In the genomic region with DNA sequence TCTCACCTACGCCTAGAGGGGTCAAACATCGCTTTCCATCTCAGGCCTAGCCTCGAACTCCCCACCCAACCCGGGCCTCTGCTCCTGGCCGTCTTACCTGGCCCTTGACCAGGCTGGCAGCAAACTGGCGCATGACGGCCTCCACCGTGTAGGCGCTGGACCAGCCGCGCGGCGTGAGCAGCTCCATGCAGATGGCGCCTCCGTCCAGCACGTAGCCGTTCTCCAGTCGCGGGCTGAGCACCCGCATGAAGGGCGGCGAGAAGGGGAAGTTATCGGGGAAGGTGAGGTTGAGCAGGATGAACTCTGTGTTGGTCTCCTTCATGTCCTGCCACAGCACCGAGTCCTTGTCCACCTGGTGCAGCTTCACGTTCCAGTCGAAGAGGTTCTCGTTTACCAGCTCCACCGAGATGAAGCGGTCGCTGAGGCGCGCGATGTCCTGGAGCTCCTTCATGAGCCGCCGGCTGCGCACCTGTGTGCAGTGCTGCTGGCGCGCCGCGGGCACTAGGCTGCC, we compare ENCODE assay signal across 8 mouse cellular contexts. TPM values are rescaled to one million over a fixed set of nuclear protein-coding genes. Genes with fewer than 3 reads are reported as not detected.
A peak's percentile ranks its signal among the peaks of the same experiment; 100 is the strongest.
DNase-seq lines count a peak whose midpoint lies in the region; ATAC-seq and TF ChIP-seq lines count a peak whose summit lies in the region.

No protein-coding gene starts in this region.

- H3K27me3 ChIP-seq in lung, embryonic 14.5 days (ENCODE audit: insufficient read depth, low read length) = peaks cover 58% of the 10 kb centered on the region
- peaks cover 28% of the 10 kb centered on the region for H3K27me3 ChIP-seq in forebrain, embryonic 11.5 days (ENCODE audit: control insufficient read depth, insufficient read depth, low read length)
- peaks cover 54% of the 10 kb centered on the region for H3K27me3 ChIP-seq in limb, embryonic 15.5 days
- H3K27me3 ChIP-seq in neural tube, embryonic 15.5 days (replicated peaks) = no peaks in the 10 kb centered on the region

- TF ChIP-seq CTCF in lung, embryonic 14.5 days (IDR thresholded peaks at IDR 0.05; ENCODE audit: low read depth) = no peak
- no peak for TF ChIP-seq CTCF in brain, embryonic 14.5 days (IDR thresholded peaks at IDR 0.05; ENCODE audit: borderline replicate concordance, extremely low read depth, insufficient read depth, insufficient read length)

- H3K4me2 ChIP-seq in lung, embryonic 14.5 days = peak overlapping the region; percentile 98
- H3K4me2 ChIP-seq in forebrain, embryonic 11.5 days (ENCODE audit: low read depth, low read length, severe bottlenecking) = peak overlapping the region; percentile 98
- peak overlapping the region; percentile 100 for H3K4me2 ChIP-seq in limb, embryonic 15.5 days
- peak overlapping the region; percentile 91 for H3K4me2 ChIP-seq in neural tube, embryonic 15.5 days

- 0 out of 2 replicates have a peak, but pooled peaks cover 3% of the 10 kb centered on the region for H3K4me1 ChIP-seq in lung, embryonic 14.5 days (ENCODE audit: insufficient read depth)
- H3K4me1 ChIP-seq in forebrain, embryonic 11.5 days (replicated peaks; ENCODE audit: control insufficient read depth, insufficient read depth, low read length) = peaks cover 2% of the 10 kb centered on the region; the same call in 1 of the 2 replicates
- H3K4me1 ChIP-seq in limb, embryonic 15.5 days = peaks cover 30% of the 10 kb centered on the region
- H3K4me1 ChIP-seq in neural tube, embryonic 15.5 days = peaks cover 55% of the 10 kb centered on the region

- no peaks in the 10 kb centered on the region for H3K36me3 ChIP-seq in lung, embryonic 14.5 days (ENCODE audit: insufficient read depth)
- H3K36me3 ChIP-seq in forebrain, embryonic 11.5 days (ENCODE audit: control insufficient read depth, insufficient read depth, low read length) = no peaks in the 10 kb centered on the region
- H3K36me3 ChIP-seq in limb, embryonic 15.5 days = no peaks in the 10 kb centered on the region
- H3K36me3 ChIP-seq in neural tube, embryonic 15.5 days = no peaks in the 10 kb centered on the region

- peak overlapping the region; percentile 58 for H3K4me3 ChIP-seq in lung, embryonic 14.5 days (ENCODE audit: low read depth, low read length)
- H3K4me3 ChIP-seq in forebrain, embryonic 11.5 days (ENCODE audit: low read depth, low read length) = peak overlapping the region; percentile 63
- peak overlapping the region; percentile 72 for H3K4me3 ChIP-seq in limb, embryonic 15.5 days
- H3K4me3 ChIP-seq in neural tube, embryonic 15.5 days (replicated peaks) = peak overlapping the region; percentile 89

- no peak overlapping the region for H3K27ac ChIP-seq in lung, embryonic 14.5 days (ENCODE audit: low read depth)
- H3K27ac ChIP-seq in forebrain, embryonic 11.5 days (ENCODE audit: low read depth, low read length) = no peak overlapping the region
- H3K27ac ChIP-seq in limb, embryonic 15.5 days = no peak overlapping the region
- H3K27ac ChIP-seq in neural tube, embryonic 15.5 days (replicated peaks) = peak overlapping the region; percentile 97

- peak overlapping the region; percentile 49; the same call in 1 of the 2 replicates for H3K9ac ChIP-seq in lung, embryonic 14.5 days
- peak overlapping the region; percentile 63 for H3K9ac ChIP-seq in forebrain, embryonic 11.5 days (ENCODE audit: low read length)
- H3K9ac ChIP-seq in limb, embryonic 15.5 days = peak overlapping the region; percentile 10; the same call in 1 of the 2 replicates
- peak overlapping the region; percentile 94 for H3K9ac ChIP-seq in neural tube, embryonic 15.5 days (replicated peaks)

- no peak for ATAC-seq in lung, embryonic 14.5 days (ENCODE audit: insufficient read depth)
- 0 out of 2 replicates have a peak, but pooled peaks have one; percentile 4 for ATAC-seq in forebrain, embryonic 11.5 days (replicated peaks; ENCODE audit: low FRiP score)
- ATAC-seq in limb, embryonic 15.5 days (ENCODE audit: insufficient number of reproducible peaks, low FRiP score, low TSS enrichment, low read depth) = no peak
- no peak for ATAC-seq in neural tube, embryonic 15.5 days (ENCODE audit: low FRiP score)

- WGBS in lung, embryonic 14.5 days = 1% methylated on average over 40 of the region's 40 CpGs
- WGBS in forebrain, embryonic 11.5 days = under 1% methylated on average over 40 of the region's 40 CpGs
- under 1% methylated on average over 40 of the region's 40 CpGs for WGBS in limb, embryonic 15.5 days
- whole genome bisulfite sequencing in neural tube, embryonic 15.5 days = under 1% methylated on average over 37 of the region's 40 CpGs

- peak; percentile 40 for DNase-seq in lung, embryonic 14.5 days
- no peak for DNase-seq in lung, postnatal 25 days (ENCODE audit: low spot score)
- peak; percentile 66 for DNase-seq in brain, embryonic 14.5 days (ENCODE audit: low read depth)
- peak; percentile 73 for DNase-seq in forebrain, embryonic 11.5 days (ENCODE audit: low spot score)
- DNase-seq in induced T-regulatory cell, adult 2 months (ENCODE audit: low read depth) = peak; percentile 3
- no peak for DNase-seq in spleen, postnatal 14 days (ENCODE audit: low spot score in 2 of 2)

- no peaks in the 10 kb centered on the region for H3K9me3 ChIP-seq in lung, embryonic 14.5 days (ENCODE audit: low read depth, low read length)
- H3K9me3 ChIP-seq in forebrain, embryonic 11.5 days (ENCODE audit: control insufficient read depth, low read length) = no peaks in the 10 kb centered on the region; the same call in 1 of the 2 replicates
- H3K9me3 ChIP-seq in limb, embryonic 15.5 days = no peaks in the 10 kb centered on the region
- no peaks in the 10 kb centered on the region for H3K9me3 ChIP-seq in neural tube, embryonic 15.5 days (replicated peaks)

- TF ChIP-seq POLR2A in brain, embryonic 14.5 days (IDR thresholded peaks at IDR 0.05; ENCODE audit: borderline replicate concordance, extremely low read depth, insufficient read depth, insufficient read length, poor library complexity, severe bottlenecking) = no peak

RNA-seq across cellular contexts. Expression of gene Ube2ql1, which starts 1.2 kb away (rescaled TPM):
- polyA plus RNA-seq in lung, embryonic 14.5 days (2014; fragmentation: Nextera tagmentation; extraction: Ambion mirVana) = 0.18 and 0.34 TPM in 2 replicates
- 66.3 and 122 TPM in 2 replicates for polyA plus RNA-seq in brain, embryonic 14.5 days (2012; rRNA removed)
- polyA plus RNA-seq in forebrain, embryonic 11.5 days (2014; fragmentation: Nextera tagmentation; extraction: Ambion mirVana) = 3.0 and 3.6 TPM in 2 replicates
- polyA plus RNA-seq in limb, embryonic 15.5 days (2015; fragmentation: Nextera tagmentation; extraction: Ambion mirVana) = 1.0 and 2.1 TPM in 2 replicates
- polyA plus RNA-seq in neural tube, embryonic 15.5 days (2015; fragmentation: Nextera tagmentation; extraction: Ambion mirVana) = 36.3 and 40.6 TPM in 2 replicates

Comparison
In these comparisons a context has a peak if more than half of its experiments do, and no peak if none do; other contexts are left out.
1. DNase-seq: peak in lung, embryonic 14.5 days (single experiment), brain, embryonic 14.5 days (single experiment), forebrain, embryonic 11.5 days (single experiment) and induced T-regulatory cell, adult 2 months (single experiment); none in lung, postnatal 25 days (single experiment) and spleen, postnatal 14 days (0 of 2).
2. H3K9ac ChIP-seq: peak in every context shown above with its lines; median percentile 94 in neural tube, embryonic 15.5 days; 63 in forebrain, embryonic 11.5 days; 49 in lung, embryonic 14.5 days; 10 in limb, embryonic 15.5 days.
3. Peak in every context shown above with its lines, with median percentiles within 50 percentile points of each other: H3K4me2 ChIP-seq and H3K4me3 ChIP-seq.